Mouse (Mus musculus) lung, adult 2 months (tissue): Measurements from ENCODE around the gene Myo1h. TPM values are rescaled to one million over a fixed set of nuclear protein-coding genes. Genes with fewer than 3 reads are reported as not detected.

Experiments used
- DNase-seq: peaks from one replicate; pipeline ENCODE4 v3.0.0; 2022
- H3K4me1 ChIP-seq: fragments of 200-500 bp; 2 replicates; pipeline ENCODE4 v1.6.1; 2011; ENCODE audit warnings: low read length; ENCODE audit not compliant: control insufficient read depth, insufficient read depth
- H3K4me3 ChIP-seq: fragments of 200-500 bp; replicated peaks from 2 replicates; pipeline ENCODE3; 2011; ENCODE audit warnings: low read depth, mild to moderate bottlenecking, control low read depth, low read length; ENCODE audit errors: extremely low read depth
- CTCF ChIP-seq: fragments of 200-500 bp; IDR thresholded peaks from 2 replicates; pipeline ENCODE4 v1.5.1; 2011; ENCODE audit warnings: mild to moderate bottlenecking, low read length, control low read depth; ENCODE audit not compliant: insufficient read depth
- POLR2A ChIP-seq: fragments of 200-500 bp; IDR thresholded peaks from 2 replicates; pipeline ENCODE4 v1.6.1; 2011; ENCODE audit warnings: low read depth, mild to moderate bottlenecking, control low read depth, low read length, borderline replicate concordance; ENCODE audit errors: extremely low read depth
- WGBS: fragments of 180-500 bp; shearing (Covaris S2); methylation state at CpG from one replicate; pipeline ENCODE4 v1.1.7; 2018; 5-methylcytosine and 5-hydroxymethylcytosine counted together
- polyA plus RNA-seq: library from polyadenylated mRNA; depleted of rRNA; stranded (reverse); fragments of >200 nt; gene quantifications from 2 replicates; pipeline ENCODE4 v1.2.3, GENCODE M21; 2012

Gene Myo1h
- polyA plus RNA-seq, 1 experiment: 2.1 TPM

DNA sequence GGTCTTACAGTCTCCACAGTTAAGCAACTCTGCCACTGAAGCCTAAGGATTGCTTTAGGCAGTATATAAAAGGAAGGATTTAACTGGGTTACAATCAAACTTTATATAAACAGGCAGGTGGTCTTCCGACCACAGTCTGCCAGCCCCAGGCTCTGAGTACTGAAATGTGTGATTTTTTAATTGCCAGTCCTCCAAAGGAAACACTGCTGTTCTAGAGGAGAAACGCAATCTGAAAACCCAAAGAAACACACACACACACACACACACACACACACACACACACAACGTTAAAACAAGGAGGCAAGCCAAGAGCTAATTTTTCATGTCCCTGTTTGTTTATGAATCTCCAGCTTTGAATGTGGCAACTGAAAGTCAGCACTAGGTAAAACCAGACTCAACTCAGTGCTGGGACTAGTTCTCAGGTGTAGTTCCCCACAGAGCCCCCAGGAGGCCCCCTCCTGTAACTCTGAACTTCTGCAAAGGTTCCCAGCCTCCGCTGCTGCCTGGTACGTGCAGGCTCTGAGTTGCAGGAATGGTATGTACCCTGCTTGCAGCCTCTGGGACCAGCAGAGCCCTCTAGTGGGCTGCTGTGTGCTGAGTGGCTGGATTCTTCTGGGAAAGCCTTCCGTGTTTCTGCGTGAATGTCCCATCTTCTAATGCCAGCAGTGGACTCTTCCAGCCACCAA lies 67.4 kb downstream of the Myo1h start:
- Histone ChIP-seq H3K4me3 (no peak overlapping the region), H3K4me1 (peaks cover 8% of the 10 kb centered on the region)
- no peak for TF ChIP-seq POLR2A
- peak; percentile 82 for TF ChIP-seq CTCF
- 7% methylated on average over 7 of the region's 7 CpGs for WGBS
- peak; percentile 79 for DNase-seq

GRCm38 (mm10) chr5:114356936-114357751 lies 68.2 kb downstream of the Myo1h start:
- 37% methylated on average over 23 of the region's 23 CpGs for WGBS
- DNase-seq: no peak
- TF ChIP-seq CTCF (no peak), POLR2A (no peak)
- H3K4me1 ChIP-seq: peaks cover 8% of the 10 kb centered on the region
- H3K4me3 ChIP-seq: no peak overlapping the region

- TF ChIP-seq CTCF (no peak), POLR2A (no peak)
- DNase-seq: no peak
- 77% methylated on average over 10 of the region's 10 CpGs for WGBS
- Histone ChIP-seq H3K4me1 (peaks cover 9% of the 10 kb centered on the region), H3K4me3 (no peak overlapping the region)
Observed at GRCm38 (mm10) chr5:114358833-114359232, 69.9 kb downstream of the Myo1h start.

- DNase-seq: no peak
- WGBS: 72% methylated on average over 8 of the region's 8 CpGs
- Histone ChIP-seq H3K4me3 (no peak overlapping the region), H3K4me1 (peaks cover 12% of the 10 kb centered on the region)
- TF ChIP-seq POLR2A (no peak), CTCF (no peak)
Observed at GRCm38 (mm10) chr5:114359586-114359985, 70.6 kb downstream of the Myo1h start.

- DNase-seq: no peak
- TF ChIP-seq CTCF (no peak), POLR2A (no peak)
- no peak overlapping the region for H3K4me3 ChIP-seq
- H3K4me1 ChIP-seq: peaks cover 26% of the 10 kb centered on the region
- 82% methylated on average over 15 of the region's 15 CpGs for WGBS
Observed at GRCm38 (mm10) chr5:114360968-114361367, 72.0 kb downstream of the Myo1h start.

- DNase-seq: peak; percentile 83
- no peak overlapping the region for H3K4me3 ChIP-seq
- TF ChIP-seq CTCF: no peak
- peaks cover 28% of the 10 kb centered on the region for H3K4me1 ChIP-seq
- 39% methylated on average over 23 of the region's 23 CpGs for WGBS
Observed at GRCm38 (mm10) chr5:114365043-114365752, 76.2 kb downstream of the Myo1h start.

DNA sequence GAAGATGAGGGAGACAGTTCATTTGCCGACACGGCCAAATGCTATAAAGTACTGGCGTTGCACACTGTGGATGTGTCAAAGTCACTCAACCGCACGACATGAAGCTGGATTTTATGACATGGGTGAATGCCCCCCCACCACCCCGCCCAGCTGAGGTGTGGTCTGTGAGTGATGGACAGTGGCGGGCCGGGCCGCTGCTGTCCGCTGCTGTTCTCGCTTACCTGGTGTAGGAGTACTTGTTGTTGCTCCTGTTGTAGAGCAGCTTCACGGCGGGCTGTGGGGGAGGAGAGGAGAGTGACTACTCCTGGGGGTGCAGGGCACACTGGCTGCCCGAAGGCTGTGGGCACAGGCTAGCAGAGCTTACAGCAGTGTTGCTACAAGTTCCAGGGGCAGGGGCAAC lies 79.2 kb downstream of the Myo1h start:
- TF ChIP-seq POLR2A: no peak
- TF ChIP-seq CTCF: no peak
- no peak for DNase-seq
- WGBS: 75% methylated on average over 14 of the region's 14 CpGs
- Histone ChIP-seq H3K4me1 (peaks cover 55% of the 10 kb centered on the region), H3K4me3 (no peak overlapping the region)

DNA sequence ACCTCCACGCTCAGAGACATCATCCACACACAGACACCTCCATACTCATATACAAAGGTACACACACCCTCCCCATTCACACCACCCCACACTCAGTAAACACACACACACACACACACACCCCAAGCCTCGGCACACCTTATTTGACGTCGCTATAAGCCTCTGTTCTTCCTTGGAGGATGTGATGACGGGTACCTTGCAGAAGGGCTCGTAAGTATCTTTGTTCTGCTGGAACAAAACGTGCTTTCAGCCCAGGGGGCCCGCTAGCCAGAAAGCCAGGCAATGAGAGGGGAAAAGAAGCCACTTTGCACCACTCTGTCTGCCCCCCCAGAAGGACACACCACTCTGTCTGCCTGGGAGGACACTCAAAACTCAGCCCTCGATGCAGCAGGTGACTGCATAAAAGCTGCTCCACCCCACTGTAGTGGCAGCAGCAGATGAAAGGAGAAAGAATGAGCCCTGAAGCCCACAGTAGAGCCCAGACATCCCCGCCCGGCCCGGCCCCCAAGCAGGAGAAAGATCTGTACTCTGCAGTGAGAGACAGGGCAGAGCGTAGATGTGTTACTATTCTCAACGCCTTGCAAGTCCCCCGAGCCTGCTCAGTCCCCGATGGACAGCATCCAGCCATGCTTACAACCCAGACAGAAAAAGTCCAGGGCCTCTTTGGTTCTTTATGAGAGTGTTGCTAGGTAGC lies 80.0 kb downstream of the Myo1h start:
- Histone ChIP-seq H3K4me1 (peaks cover 61% of the 10 kb centered on the region), H3K4me3 (no peak overlapping the region)
- no peak for TF ChIP-seq CTCF
- no peak for TF ChIP-seq POLR2A
- 78% methylated on average over 16 of the region's 16 CpGs for WGBS
- no peak for DNase-seq

- DNase-seq: no peak
Observed at GRCm38 (mm10) chr5:114369921-114370320, 81.0 kb downstream of the Myo1h start.

More at GRCm38 (mm10) chr5:114369921-114370320, 81.0 kb downstream of the Myo1h start:
- 27% methylated on average over 9 of the region's 9 CpGs for WGBS
- Histone ChIP-seq H3K4me3 (peak overlapping the region; percentile 4), H3K4me1 (peaks cover 63% of the 10 kb centered on the region)
- TF ChIP-seq POLR2A (no peak), CTCF (no peak)
